Mouse (Mus musculus) embryo, embryonic 9.5 days (tissue): ENCODE data around the gene Ramac.
A peak's percentile ranks its signal among the peaks of the same experiment; 100 is the strongest.

ENCODE experiments used
- DNase-seq: peaks from one replicate; pipeline ENCODE4 v3.0.0-alpha.2; 2017; ENCODE audit errors: extremely low spot score

Gene Ramac

DNA sequence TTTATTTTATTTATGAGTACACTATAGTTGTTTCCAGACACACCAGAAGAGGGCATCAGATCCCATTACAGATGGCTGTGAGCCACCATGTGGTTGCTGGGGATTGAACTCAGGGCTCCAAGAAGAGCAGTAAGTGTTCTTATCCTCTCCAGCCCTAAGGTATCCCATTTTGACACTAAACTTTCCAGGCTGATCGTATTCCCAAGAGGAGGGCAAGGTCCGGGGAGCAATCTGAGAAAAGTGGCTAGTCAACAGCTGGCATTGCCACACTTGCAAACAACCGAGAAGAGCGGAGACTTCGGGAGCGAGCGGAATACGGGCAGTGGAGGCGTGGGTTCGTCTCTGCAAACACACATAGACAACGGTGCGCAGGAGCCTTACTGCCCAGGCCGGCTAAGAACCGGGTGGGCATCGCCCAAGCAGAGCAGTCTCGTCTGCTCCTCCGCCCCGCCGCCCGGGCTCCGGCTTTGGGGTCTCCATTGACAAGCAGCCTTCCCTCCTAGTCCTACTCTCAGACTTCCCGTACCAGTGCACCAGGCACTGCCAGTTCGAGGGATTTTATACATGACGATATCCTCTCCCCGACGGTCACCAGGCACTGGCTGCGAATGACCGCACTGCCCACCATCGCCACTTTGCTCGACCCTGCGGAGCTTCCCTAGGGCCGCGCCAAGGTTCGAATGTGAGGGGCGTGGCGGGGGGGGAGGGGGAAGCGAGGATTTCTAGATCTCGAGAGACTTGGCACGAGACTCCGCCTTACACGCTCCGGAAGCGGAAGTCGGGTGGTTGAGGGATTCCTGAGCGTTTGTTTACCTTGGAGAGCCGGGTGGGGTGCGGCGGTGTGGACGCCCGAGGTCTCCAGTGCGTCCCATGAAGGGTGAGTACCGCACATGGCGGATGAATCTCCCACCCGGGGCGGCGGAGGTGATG lies at the start of gene Ramac:
Gene Ramac, plus strand, starts transcription at position 746 of the 930 bp plus-strand sequence.
- DNase-seq, result peak; percentile 97

DNA sequence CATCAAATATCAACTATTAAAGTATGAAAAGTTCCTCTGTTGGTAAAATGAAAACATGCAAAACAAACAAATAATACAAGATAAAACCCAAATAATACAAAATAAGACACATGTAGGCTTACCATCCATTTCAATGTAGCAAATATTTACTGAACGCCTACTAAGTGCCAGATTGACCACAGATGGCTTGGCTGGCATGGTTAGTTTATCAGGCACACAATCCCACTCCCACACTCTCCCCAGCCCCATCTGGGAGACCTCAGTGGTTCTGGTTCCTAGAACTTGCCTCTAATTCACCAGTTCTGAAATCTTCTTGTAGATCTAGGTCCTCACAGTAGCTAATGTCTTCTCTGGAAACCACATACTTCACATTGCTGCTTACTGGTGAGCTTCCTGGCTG lies 44.1 kb upstream of the Ramac start:
- no peak for DNase-seq

DNA sequence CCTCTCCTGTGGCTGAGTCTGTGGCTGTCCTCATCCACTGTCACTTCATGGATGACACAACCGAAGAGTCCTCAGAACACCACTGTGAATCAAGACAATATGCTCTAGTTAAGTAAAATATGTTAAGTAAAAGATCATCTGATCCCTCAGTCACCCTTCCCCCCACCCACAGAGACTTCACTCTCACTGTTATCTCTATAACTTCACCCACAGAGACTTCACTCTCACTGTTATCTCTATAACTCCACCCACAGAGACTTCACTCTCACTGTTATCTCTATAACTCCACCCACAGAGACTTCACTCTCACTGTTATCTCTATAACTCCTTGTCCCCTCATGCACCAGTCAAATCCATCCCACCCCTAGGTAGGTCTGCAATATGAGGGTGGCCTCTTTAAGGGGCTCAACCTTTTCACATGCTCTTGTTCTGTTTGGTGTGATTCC lies 43.5 kb upstream of the Ramac start:
- no peak for DNase-seq

DNA sequence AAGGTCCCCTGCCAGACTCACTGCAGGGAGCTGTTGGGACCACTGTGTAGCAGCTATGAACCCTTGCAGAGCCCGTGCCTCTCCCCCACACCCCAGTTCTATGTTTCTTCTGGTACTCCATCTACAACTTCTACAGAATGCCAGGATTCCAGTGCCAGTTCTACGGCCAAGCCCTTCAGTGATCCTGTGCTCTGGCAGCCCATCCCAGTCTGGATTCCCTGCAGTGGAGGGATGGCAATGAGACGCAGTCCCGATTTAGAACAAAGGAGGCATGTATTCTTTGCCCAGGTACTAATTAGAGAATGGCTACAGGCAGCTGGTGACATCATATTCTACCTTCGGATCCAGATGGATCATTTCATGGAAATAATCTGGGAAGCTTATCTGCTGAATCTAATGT lies 41.5 kb upstream of the Ramac start:
- no peak for DNase-seq

DNA sequence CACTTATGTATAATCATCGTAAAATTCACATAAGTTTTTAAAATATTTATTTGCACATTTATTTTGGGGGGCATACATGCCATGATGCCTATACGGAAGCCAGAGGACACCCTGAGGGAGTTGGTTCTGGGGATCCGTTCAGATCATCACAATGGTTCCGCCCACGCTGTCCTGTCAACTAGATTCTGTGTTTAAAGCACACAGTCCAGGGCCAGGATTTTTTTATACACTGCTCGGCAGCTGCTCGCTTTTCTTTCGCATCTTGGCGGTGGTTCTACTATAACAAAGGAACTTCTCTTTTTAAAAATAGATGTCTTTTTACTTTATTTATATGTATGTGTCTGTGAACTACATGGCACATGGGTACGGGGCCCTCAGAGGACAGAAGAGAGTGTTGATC lies 38.9 kb upstream of the Ramac start:
- DNase-seq, result no peak

DNA sequence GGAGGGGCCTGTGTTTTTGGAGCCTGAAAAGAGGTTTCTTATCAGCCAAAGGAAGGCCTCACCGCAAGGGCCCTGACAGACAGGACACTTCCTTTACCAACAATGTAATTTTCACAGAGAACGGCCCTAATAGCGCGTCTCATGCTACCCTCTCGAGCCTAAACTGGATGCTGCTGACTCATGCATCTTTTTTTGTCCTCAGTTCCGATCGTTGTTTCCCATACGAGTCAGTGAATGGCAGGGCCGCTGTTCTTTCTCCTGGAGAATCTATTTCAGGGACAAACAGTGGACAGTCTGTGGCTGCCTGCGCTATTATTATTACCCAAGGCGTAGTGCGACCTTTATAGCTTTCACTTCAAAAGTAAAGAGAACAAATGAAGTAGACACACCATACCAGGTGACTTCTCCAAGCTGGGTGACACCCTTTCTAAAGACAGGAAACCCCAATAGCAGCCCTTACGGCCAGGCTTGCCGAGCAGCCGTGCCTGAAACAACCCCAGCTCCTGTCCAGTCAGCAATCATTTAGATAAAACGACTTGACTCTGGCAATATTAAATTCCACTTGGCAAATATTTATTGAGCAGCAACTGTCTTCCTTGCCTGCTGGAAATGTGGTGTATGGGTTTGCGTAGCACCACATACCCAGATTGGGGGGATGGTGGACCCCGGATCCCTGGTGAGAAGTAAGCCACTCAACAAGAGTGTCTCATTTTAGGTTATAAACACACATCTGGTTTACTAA lies 36.6 kb upstream of the Ramac start:
- DNase-seq, result no peak

DNA sequence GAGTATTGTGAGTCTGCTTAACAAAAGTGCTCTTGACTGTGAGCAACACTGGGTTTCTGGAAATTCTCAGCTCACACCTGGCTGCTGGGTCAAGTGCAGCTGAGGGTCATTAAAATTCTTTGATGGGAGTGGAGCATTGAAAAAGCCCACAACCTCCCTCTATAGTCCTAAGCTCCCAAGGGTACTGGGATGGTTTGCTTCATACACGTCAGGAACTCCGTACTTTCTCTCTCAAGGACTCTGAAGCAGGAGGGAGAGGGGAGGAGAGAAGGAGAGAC lies 36.1 kb upstream of the Ramac start:
- no peak for DNase-seq

DNA sequence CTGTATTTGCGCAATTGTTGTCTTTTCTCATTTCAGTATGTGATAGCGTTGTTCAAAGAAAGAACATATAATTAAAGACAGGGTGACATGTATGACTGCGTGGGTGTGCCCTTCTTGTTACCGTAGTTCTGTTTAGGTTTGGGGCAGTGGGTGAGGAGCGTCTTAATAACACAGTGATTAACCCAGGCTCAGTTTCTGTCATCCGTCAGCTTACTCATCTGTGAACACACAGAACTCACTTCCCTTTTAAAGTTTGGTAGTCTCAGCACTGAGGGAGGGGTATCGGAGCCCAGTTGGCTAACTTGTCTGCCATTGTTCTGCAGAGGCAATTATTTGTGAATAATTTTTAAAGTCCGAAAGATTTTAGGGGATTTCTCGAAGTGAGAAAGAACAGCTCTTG lies 35.0 kb upstream of the Ramac start:
- no peak for DNase-seq

DNA sequence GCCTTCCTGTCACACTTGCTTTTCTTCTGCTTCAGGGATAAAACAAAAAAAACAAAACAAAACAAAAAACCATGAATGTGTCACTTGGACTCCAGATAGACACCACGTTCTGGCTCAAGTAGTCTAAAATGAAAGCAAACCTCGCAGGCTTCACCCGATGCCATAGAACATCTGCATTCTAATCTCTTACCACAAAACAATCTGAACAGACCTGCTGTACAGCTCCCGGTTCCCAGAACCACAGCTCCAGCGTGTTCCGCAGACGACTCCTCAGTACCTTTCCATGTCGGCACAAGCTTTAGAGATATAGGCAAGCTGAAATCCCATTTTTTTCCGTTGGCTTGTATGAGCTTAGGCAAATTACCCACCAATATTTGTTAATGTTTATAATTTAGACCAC lies 32.9 kb upstream of the Ramac start:
- no peak for DNase-seq

DNA sequence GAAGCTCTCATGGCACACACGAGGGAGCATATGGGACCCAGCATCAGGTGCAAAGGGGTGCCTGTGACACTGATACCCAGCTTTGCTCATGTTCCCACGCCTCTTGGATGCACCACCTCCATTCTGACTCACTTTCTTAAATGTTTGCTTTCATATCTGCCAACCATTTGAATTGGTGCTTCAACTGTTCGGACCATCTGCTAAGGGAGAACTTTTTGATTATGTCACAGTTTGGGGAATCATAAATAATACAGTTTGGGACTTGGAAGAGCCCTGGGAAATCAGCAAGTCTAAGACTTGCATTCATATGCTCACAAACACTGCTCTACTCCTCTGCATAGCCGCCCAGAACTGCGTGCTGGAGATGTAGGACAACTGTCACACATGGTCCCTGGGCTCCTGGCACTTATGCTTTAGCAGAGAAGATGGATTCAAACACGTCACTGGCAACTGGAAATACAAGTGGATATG lies 31.5 kb upstream of the Ramac start:
- no peak for DNase-seq

DNA sequence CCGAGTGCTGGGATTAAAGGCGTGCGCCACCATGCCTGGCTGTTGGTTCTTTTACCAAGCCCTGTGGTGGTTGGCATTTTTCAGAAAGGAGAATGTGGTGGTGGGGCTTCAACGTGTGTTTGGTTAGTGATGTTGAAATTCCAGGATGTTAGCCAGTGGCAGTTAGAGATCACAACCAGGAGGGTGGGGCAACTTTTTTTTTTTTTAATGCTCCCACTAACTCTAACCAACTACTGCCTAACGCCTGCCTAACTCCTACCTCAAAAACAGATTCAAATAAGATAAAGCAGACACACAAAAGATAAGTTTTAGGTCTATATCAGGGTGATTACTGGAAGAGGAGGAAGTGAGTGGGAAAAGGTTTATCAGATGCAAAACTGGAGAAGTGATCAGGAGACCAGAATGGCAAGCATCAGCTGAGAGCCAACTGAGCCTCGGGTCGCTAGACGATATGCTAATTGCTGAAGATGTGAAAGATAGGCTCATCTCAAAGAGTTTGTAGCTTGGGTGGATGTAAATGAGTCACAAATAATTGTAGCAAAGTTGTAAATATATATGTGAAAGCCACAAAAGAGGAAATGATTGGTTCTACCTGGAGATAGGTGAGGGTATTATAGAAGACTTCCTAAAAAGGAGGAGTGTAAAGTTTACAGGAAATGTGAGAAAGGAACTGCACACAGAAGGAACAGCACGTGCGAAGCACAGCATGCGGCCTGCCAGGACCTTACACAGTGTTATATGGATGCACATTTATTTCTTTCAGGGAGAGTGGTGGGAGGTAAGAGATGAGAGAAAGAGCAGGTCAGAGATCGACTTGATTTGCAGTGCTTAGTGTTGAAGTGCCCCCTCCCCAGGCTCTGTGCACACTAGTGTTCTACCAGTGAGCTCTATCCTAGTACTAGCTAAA lies 30.3 kb upstream of the Ramac start:
- no peak for DNase-seq

DNA sequence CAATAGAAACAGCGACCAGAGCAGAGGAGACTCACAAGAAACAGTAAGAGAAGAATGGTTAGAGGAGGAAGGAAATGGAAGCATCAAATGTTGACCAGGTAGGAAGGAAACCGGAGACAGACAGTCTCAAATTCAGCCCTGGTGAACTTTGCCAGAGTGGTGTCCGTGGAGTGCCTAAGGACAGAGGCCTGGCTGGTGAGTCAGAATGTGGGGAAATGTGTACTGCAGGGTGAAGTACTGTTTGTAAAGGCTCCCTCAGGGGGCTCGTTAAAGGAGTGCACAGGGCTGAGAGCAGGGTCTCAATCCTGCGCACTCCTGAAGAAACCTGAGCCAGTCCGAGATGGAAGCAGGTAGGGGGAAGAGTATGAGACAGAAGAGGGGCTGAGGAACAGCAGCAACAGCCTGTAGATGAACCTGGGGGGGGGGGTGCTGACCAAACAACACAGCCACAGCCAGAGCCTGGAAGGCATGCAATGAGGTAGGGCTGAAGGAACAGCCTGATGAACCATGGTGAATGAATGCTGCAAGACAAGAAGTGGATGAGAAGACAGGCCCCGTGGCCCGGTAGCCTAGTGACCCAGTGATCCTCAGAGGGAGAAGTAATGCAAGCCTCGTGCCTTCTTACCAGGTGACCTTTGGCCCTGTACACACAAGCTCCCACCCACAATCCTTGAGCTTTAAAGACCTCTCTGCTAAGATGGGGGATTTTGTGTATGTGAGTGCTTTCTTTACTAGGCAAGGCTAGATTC lies 27.3 kb upstream of the Ramac start:
- no peak for DNase-seq

DNA sequence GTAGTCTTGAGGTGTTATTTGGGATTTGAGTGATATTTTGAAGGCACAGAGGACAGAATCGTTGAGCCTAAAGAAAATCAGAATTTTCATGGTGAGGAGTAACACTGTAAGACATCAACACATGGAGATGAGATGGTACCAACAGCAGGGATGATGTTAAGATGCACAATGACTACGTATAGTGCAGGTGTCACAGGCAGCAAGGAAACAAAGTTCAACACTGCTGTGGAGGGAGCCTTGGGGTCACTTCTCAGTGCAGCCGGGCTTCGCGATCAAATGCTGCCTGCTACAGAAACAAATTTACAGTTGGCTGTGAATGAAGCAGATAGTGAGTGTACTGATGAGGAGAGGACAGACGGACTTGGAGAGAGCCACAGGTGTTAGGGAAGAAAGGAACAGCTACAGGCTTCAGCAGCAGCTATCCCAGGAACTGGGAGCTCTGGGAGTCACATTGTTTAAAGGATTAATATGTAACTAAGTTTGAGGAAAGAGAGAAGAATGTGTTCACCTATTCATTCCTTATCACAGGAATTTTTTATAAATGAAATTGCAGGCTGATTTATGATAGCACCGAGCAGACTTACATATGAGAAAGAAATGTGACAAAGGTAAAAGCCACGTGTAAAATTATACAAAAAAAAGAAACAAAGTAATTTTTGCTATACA lies 23.9 kb upstream of the Ramac start:
- no peak for DNase-seq

DNA sequence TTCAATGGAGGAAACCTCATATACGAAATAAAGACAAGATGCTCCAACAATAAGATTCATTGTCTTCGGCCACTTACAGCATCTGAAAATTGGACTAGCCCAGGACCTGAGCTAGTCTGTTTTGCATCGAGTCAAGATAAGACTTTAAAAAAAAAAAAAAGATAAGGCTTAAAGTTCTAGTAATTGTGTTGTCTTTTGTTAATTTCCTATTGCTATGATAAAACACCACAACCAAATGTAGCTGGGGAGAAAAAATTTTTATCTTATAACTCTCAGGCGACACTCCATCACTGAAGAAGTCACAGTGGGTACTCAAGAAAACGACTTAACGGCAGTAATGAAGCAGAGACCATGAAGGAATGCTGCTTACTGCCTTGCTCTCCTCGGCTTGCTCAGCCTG lies 22.7 kb upstream of the Ramac start:
- DNase-seq, result no peak

DNA sequence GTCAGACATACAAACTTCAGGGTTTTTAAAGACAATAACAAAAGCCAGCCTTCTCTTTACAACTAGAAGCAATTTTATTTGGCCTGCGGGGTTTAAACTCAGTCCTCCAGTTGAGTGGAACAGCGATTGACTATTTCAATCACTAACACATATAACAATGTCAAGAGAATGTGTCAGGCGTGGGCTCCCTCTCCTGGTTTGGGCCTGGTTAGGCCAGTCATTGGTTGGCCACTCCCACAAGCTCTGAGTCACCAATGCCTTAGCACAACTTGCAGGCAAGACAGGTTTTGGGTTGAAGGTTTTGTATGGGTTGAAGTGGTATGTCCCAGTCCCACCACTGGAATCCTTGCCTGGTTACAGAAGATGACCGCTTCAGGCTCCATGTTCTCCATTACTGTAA lies 18.6 kb upstream of the Ramac start:
- DNase-seq, result peak; percentile 11

DNA sequence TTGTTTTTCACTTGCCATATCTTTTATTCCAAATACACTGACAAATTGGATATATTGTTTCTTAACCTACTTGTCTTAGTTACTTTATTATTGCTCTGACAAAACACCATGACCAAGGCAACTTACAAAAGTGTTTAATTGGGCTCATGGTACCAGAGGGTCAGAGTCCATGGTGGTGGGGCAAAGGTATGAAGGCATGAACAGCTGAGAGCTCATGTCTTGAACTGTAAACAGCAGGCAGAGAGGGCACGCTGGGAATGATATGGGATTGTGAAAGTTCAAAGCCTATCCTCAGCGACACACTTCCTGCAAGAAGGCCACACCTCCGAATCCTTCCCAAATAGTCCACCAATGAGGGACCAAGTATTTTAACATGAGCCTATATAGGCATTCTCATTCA lies 14.8 kb upstream of the Ramac start:
- DNase-seq, result no peak

DNA sequence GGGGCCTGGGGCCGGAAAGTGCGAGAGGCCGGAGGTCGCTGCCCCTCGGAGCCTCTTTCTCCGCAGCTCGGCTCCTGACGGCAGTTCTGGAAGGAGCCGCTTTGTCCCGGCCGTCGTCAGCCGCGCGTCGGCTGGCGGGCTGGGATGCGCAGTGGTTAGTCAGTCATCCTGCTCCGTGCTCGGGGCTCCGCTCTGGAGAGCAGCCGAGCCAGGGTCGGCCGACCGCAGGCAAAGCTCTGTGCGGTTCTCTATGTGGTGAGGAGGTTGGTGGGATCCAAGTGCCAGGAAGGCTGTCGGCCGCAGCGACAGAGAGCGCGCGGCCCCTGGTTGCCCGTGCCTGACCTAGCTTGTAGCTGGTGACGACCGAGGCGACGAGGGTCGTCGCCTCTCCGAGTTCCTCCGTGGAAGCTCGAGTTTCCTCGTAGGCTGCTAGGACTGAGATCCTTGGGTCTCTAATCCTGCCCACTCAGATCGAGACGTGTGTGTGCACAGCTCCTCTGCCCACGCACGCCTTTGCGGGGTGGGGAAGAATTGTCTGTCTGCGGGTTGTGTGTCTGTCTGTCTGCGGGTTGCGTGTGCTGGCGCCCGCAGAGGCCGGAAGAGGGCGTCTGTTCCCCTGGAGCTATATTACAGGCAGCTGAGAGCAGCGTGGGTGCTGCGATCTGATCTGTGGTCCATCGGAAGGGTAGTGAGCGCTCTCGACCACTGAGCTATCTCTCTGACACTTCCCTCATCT lies 553 bp downstream of the Ramac start:
- no peak for DNase-seq

DNA sequence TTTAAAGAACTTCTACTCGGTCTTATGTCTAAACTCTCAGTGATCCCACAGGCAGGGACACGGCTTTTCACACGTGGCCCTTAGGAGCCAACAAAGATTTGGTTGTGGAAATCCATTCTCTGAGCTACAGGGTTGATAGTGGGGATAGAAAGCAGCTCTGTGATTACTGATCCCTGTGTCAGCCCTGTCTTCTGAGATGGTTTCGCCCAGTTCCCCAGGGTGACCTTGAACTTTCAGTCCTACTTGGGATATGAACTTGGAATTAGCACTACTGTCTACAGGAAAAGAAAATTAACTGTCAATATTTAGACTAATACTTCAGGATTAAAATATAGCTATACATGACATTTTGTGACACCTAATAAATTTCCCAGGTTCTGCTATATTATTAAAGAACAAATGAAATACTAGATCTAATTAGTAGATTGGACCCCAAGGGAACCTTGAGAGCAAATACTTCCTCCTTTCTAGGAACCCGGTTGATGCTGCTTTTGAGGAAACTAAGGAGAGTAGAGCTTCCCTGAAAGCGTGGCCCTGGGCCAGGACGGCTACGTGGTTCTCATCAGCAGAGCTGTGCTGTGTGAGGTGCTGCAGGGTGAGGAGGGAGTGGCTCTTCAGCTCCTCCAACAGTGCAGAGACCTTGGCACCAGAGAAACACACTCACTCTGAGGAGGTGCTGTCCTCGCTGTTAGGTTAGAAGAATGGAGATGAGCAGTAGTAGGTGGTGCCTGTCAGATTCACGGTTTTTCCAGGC lies 10.2 kb downstream of the Ramac start:
- DNase-seq, result no peak

DNA sequence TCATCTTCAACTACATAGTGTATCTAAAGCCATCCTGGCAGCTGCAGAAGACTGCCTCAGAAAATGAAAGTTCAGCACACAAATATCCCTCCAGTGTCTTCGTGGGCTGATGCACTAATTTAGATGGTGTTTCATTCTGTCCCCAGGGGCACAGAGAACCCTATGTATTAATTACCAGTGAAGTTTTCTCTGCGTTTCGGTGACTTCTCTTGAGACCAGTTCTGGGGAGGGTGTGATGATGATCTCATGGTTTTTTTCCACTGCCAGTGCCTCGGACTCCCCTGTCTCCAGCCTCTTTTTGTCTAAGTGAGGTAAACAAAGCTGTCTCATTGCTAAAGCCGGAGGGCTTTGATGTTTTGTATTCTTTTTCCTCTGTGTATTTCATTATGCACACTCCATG lies 12.6 kb downstream of the Ramac start:
- no peak for DNase-seq
